Mouse (Mus musculus): ENCODE data around the gene Cdc42se2.

The Cdc42se2 gene

GRCm38 (mm10) chr11:54793173-54793572, 5.7 kb upstream of the Cdc42se2 start:
- DNase-seq (ENCODE audit: low spot score) = no peak

- no peak for DNase-seq (ENCODE audit: low spot score)
Measured at GRCm38 (mm10) chr11:54791458-54791857, 4.0 kb upstream of the Cdc42se2 start.

- peak; percentile 49 for DNase-seq (ENCODE audit: low spot score)
Measured at GRCm38 (mm10) chr11:54786858-54787487, 502 bp downstream of the Cdc42se2 start.

GRCm38 (mm10) chr11:54785566-54785965, 1.9 kb downstream of the Cdc42se2 start:
- no peak for DNase-seq (ENCODE audit: low spot score)

DNA sequence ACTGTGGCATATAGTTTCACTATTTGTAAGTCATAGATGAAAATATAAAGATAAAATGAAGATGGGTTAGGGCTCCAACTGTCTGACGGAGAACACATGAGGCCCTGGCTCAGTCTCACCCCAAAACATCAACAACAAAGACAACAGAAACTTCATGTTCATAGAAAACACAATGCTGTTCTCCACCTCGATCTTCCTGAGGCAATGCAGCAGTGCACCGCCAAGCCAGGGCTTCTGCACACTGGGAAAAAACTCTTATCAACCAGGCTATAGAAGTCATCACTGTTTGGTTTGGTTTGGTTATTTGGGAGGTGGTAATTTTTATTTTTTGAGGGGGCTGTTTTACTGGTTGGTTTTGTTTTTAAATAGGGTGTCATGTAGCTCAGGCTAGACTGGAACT, 3.0 kb downstream of the Cdc42se2 start:
- DNase-seq (ENCODE audit: low spot score) = no peak

- DNase-seq (ENCODE audit: low spot score) = no peak
Measured at GRCm38 (mm10) chr11:54782253-54782652, 5.2 kb downstream of the Cdc42se2 start.

DNA sequence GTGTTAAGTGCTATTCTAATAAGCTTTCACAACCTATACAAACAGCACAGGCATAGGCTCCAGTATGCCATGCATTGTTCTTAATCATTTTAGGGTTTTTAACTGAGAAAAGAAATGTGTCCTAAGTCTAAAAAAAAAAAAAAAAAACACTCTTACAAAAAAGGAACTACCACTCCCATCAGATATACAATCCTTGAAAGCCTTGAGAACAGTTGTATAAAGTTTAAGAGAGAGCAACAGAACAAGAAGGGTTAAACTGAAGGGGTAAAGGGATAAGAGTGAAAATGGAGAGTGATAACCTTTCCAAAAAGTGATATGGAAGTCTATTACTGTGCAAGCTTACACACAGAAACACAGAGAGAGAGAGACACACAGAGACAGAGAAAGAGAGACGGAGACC, 7.5 kb downstream of the Cdc42se2 start:
- DNase-seq (ENCODE audit: low spot score) = no peak

- DNase-seq (ENCODE audit: low spot score) = no peak
Measured at GRCm38 (mm10) chr11:54778131-54778844, 9.2 kb downstream of the Cdc42se2 start.

DNA sequence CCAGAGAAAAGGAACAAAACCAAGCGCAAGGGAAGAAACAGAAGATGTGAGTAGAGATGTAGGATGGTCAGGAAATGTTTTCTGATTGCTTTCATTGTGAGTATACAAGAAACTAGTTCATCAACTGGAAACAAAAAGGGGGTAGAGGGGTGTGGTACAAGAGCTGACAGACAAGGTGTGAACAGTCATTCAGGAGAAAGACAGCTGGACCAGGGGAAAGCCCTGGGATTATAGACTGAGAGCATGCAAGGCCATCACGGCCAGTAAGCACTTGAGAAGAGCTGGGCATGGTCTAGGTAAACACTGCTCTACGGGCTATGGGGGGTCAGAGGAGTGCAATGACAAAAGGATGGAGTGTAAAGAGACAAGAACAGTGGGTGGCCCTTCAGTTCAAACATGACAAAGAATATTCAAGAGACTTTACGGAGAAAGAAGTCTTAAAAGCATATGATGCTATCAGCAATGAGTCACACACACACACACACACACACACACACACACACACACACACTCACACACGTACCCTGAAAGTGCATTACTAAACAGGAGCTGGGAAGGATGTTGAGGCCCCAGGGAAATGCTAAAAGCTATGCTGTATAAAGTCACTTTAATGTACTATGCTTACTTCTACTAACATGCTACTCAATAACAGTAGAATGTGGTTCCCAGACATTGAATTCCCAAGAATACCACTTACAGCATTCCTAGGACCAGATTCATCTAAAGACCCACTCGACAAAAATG, 9.9 kb downstream of the Cdc42se2 start:
- no peak for DNase-seq (ENCODE audit: low spot score)

GRCm38 (mm10) chr11:54776735-54777333, 10.6 kb downstream of the Cdc42se2 start:
- no peak for DNase-seq (ENCODE audit: low spot score)

- no peak for DNase-seq (ENCODE audit: low spot score)
Measured at GRCm38 (mm10) chr11:54776367-54776701, 11.1 kb downstream of the Cdc42se2 start.

DNA sequence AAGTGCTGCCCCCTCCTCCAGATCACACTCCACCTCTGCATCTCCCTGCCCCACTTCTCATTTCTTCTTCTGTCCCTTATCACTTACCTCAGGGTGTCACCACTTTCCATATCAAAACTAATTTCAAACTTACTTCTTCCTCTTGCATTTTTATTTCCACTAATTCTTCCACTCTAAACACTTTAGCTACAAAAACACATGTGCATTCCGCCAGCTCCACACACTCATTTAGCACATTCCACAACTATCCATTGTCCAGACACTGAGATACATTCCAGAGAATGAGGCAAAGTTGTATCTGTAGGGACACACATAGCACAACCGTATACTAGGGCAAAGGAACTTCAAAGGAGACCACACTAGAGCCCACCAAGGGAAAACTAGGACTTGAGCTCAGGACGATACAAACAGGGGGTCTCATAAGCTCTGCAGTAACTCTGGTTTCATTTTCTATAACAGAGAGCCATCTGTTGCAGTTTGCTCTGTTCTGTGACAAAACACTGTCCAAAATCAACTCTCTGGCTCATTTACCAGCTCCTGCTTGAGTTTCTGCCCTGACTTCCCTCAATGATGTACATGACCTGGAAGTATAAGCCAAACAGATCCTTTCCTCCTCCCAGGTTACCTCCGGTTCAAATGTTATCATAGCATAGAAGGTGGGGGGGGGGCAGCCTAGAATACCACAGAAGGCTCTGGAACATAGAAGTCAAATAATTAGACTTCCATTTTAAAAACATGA, 11.7 kb downstream of the Cdc42se2 start:
- DNase-seq (ENCODE audit: low spot score) = no peak

- no peak for DNase-seq (ENCODE audit: low spot score)
Measured at GRCm38 (mm10) chr11:54774282-54775078, 13.0 kb downstream of the Cdc42se2 start.

- DNase-seq (ENCODE audit: low spot score) = no peak
Measured at GRCm38 (mm10) chr11:54771549-54771948, 15.9 kb downstream of the Cdc42se2 start.

- no peak for DNase-seq (ENCODE audit: low spot score)
Measured at GRCm38 (mm10) chr11:54769843-54770242, 17.6 kb downstream of the Cdc42se2 start.

DNA sequence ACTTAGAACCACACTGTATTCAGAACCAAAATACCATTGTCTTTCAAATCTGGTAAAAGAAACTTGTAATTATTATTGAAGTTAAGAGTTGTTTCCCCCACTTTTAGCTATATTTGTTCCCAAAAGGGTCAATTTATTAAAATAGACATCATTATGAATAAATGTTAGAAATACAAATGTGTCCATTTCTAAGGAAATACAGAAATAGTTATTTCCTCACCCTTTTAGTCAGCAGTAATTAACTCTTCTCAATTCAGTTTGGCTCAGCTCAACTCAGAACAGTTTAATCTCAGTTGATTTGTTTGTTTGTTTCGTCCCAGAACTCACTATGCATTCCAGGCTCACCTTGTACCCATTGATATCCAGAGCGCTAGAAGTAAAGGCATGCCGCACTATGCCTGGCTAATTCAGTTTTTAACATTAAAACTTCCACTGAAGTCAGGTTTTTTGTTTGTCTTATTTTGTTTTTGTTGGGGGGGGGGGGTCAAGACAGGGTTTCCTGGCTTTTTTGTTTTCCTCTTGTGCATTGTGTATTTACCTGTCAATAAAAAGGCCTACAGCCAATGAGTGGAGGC, 19.3 kb downstream of the Cdc42se2 start:
- DNase-seq (ENCODE audit: low spot score) = no peak

DNA sequence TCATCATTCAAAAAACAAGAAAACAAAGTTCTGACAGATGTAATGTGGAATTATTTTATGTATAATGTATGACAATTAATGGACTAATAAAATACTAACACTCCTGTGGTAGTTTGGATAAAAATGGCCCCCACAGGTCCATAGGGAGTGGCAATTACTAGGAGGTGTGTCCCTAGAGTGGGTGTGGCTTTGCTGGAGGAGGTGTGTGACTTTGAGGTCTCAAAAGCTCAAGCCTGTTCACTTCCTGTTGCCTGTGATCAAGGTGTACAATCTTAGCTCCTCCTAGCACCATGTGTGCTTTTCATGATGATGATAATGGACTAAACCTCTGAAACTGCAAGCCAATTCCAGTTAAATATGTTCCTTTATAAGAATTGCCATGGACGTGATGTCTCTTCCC, 22.7 kb downstream of the Cdc42se2 start:
- DNase-seq (ENCODE audit: low spot score) = no peak

DNA sequence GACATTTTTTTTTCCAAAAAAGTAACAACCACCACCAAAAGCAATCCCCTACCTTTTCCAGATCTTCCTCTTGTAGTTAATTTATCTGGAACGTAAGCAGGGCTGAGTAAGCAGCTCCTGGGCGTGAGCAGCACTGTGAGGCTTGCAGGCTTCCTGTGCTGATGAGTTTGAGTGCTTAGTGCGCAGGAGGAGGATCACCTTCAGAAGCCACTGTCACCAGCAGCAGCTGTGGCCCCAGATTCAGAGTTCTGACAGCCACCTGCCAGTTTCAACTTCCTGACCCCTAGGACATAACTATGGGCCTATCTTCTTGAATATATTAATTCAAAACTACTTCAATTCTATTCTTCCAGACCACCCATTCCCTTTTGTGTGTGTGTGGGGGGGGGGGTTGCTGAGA, 23.4 kb downstream of the Cdc42se2 start:
- no peak for DNase-seq (ENCODE audit: low spot score)

DNA sequence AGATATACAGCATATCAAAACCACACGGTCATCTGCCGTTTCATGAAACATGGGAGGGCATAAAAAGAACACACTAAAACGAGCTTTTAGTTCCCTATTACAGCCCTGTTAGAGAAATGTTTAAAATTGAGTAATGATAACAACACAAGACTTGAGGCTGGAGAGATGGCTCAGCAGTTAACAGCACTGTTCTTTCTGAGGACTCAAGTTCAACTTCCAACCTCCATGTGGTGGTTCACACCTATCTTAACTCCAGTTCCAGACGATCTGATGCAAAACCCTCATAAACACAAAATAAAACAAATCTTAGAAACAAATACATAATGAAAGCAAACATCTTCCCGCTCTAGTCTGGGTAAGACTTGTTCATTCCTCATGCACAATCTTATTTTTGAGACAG, 24.7 kb downstream of the Cdc42se2 start:
- DNase-seq (ENCODE audit: low spot score) = no peak

- DNase-seq (ENCODE audit: low spot score) = no peak
Measured at GRCm38 (mm10) chr11:54757993-54758392, 29.5 kb downstream of the Cdc42se2 start.

DNA sequence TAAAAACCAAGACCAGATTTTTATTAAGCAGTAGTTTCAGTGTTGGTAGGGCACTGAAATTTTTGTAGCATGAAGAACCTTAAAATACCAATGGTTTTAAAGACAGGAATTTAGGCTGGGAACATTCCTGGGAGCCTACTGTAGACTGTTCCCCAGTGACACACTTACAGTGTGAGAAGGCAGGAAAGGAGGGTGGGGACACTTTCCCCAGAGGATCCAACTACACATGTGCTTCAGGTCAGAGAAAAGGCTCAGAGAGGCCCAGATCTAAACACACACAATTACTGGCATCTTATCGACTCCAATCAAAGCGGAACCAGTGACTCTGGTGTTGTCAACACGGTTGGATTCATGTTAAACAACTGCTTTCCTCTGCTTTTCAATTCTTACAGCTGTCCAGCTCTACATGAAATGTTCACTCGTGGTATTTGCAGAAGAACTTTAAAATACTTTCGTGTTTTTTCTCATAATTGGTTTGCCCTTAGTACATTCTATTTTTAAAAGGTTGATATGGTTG, 32.3 kb downstream of the Cdc42se2 start:
- no peak for DNase-seq (ENCODE audit: low spot score)
